Mouse (Mus musculus) erythroblast, embryonic 14.5 days (primary cell): ENCODE data around the gene Gm13289.
"Not testable (repeated sequence)": the region's sequence is repeated elsewhere in the genome, so short reads cannot be mapped to it uniquely, and the experiment has no call there.

Experiments
- GATA1 ChIP-seq: IDR thresholded peaks from 2 replicates; pipeline ENCODE4 v1.6.1; 2012; ENCODE audit warnings: low read length, inconsistent platforms, mixed read lengths
- TAL1 ChIP-seq: IDR thresholded peaks from 3 replicates; pipeline ENCODE4 v1.6.1; 2012; ENCODE audit warnings: low read length, inconsistent platforms, mixed read lengths

GRCm38 (mm10) chr4:88791250-88791649, 14.5 kb downstream of the Gm13289 start, which contains the start of gene Gm13278:
- not testable (repeated sequence) for TF ChIP-seq TAL1, GATA1
